Mouse (Mus musculus): ENCODE results near the gene Uck1. TPM values are rescaled to one million over a fixed set of nuclear protein-coding genes. Genes with fewer than 3 reads are reported as not detected.
A peak's percentile ranks its signal among the peaks of the same experiment; 100 is the strongest.

Uck1 gene
- 56.0 and 64.1 TPM in 2 replicates for polyA plus RNA-seq (2014; fragmentation: Nextera tagmentation; extraction: Ambion mirVana)

- Histone ChIP-seq H3K4me1 (replicated peaks; ENCODE audit: control insufficient read depth, insufficient read depth, low read length) (peaks cover 4% of the 10 kb centered on the region; the same call in 1 of the 2 replicates), H3K36me3 (ENCODE audit: control insufficient read depth, insufficient read depth, low read length) (0 out of 2 replicates have a peak, but pooled peaks cover 4% of the 10 kb centered on the region), H3K4me3 (ENCODE audit: low read depth, low read length) (peak within 1 kb of the TSS; percentile 85), H3K9ac (ENCODE audit: low read depth, low read length) (peak within 1 kb of the TSS; percentile 67), H3K9me3 (ENCODE audit: control insufficient read depth, low read length) (no peaks in the 10 kb centered on the region), H3K27me3 (ENCODE audit: control insufficient read depth, insufficient read depth, low read length) (no peaks in the 10 kb centered on the region), H3K4me2 (replicated peaks; ENCODE audit: low read depth, low read length) (peak within 1 kb of the TSS; percentile 78), H3K27ac (ENCODE audit: low read depth, low read length) (no peak within 1 kb of the TSS)
- DNase-seq (ENCODE audit: low spot score) (peak; percentile 93), ATAC-seq (ENCODE audit: low FRiP score) (peak; percentile 92)
- 1% methylated on average over 54 of the region's 59 CpGs for WGBS
Measured at GRCm38 (mm10) chr2:32259657-32260417, at the start of gene Uck1. Gene Uck1, minus strand, starts transcription at chr2:32260159.

GRCm38 (mm10) chr2:32308870-32309568 lies 49.1 kb upstream of the Uck1 start:
- DNase-seq (ENCODE audit: low spot score) (no peak), ATAC-seq (ENCODE audit: low FRiP score) (no peak)
- 85% methylated on average over 16 of the region's 16 CpGs for WGBS
- Histone ChIP-seq H3K4me3 (ENCODE audit: low read depth, low read length) (no peak overlapping the region), H3K27ac (ENCODE audit: low read depth, low read length) (no peak overlapping the region), H3K4me1 (replicated peaks; ENCODE audit: control insufficient read depth, insufficient read depth, low read length) (peaks cover 3% of the 10 kb centered on the region; the same call in 1 of the 2 replicates), H3K36me3 (ENCODE audit: control insufficient read depth, insufficient read depth, low read length) (peaks cover 11% of the 10 kb centered on the region; the same call in 1 of the 2 replicates), H3K9me3 (ENCODE audit: control insufficient read depth, low read length) (no peaks in the 10 kb centered on the region), H3K4me2 (replicated peaks; ENCODE audit: low read depth, low read length) (no peak overlapping the region), H3K27me3 (ENCODE audit: control insufficient read depth, insufficient read depth, low read length) (no peaks in the 10 kb centered on the region), H3K9ac (ENCODE audit: low read depth, low read length) (no peak overlapping the region)

GRCm38 (mm10) chr2:32307941-32308760 lies 48.2 kb upstream of the Uck1 start:
- no peak overlapping the region for H3K4me3 ChIP-seq (ENCODE audit: low read depth, low read length)
- H3K9me3 ChIP-seq (ENCODE audit: control insufficient read depth, low read length): no peaks in the 10 kb centered on the region
- H3K9ac ChIP-seq (ENCODE audit: low read depth, low read length): no peak overlapping the region
- H3K4me2 ChIP-seq (replicated peaks; ENCODE audit: low read depth, low read length): no peak overlapping the region
- no peaks in the 10 kb centered on the region for H3K27me3 ChIP-seq (ENCODE audit: control insufficient read depth, insufficient read depth, low read length)
- peaks cover 11% of the 10 kb centered on the region; the same call in 1 of the 2 replicates for H3K36me3 ChIP-seq (ENCODE audit: control insufficient read depth, insufficient read depth, low read length)
- H3K27ac ChIP-seq (ENCODE audit: low read depth, low read length): no peak overlapping the region
- 48% methylated on average over 8 of the region's 8 CpGs for WGBS
- ATAC-seq (ENCODE audit: low FRiP score) (no peak), DNase-seq (ENCODE audit: low spot score) (peak; percentile 84)
- peaks cover 3% of the 10 kb centered on the region; the same call in 1 of the 2 replicates for H3K4me1 ChIP-seq (replicated peaks; ENCODE audit: control insufficient read depth, insufficient read depth, low read length)

- H3K4me2 ChIP-seq (replicated peaks; ENCODE audit: low read depth, low read length): no peak overlapping the region
- H3K27ac ChIP-seq (ENCODE audit: low read depth, low read length): no peak overlapping the region
- ATAC-seq (ENCODE audit: low FRiP score) (no peak), DNase-seq (ENCODE audit: low spot score) (no peak)
- H3K9me3 ChIP-seq (ENCODE audit: control insufficient read depth, low read length): no peaks in the 10 kb centered on the region
- H3K36me3 ChIP-seq (ENCODE audit: control insufficient read depth, insufficient read depth, low read length): peaks cover 11% of the 10 kb centered on the region; the same call in 1 of the 2 replicates
- H3K4me1 ChIP-seq (replicated peaks; ENCODE audit: control insufficient read depth, insufficient read depth, low read length): peaks cover 3% of the 10 kb centered on the region; the same call in 1 of the 2 replicates
- H3K4me3 ChIP-seq (ENCODE audit: low read depth, low read length): no peak overlapping the region
- 95% methylated on average over 6 of the region's 6 CpGs for WGBS
- no peak overlapping the region for H3K9ac ChIP-seq (ENCODE audit: low read depth, low read length)
- H3K27me3 ChIP-seq (ENCODE audit: control insufficient read depth, insufficient read depth, low read length): no peaks in the 10 kb centered on the region
Measured at GRCm38 (mm10) chr2:32307247-32307798, 47.4 kb upstream of the Uck1 start.

GRCm38 (mm10) chr2:32306176-32306575 lies 46.2 kb upstream of the Uck1 start:
- Histone ChIP-seq H3K9me3 (ENCODE audit: control insufficient read depth, low read length) (no peaks in the 10 kb centered on the region), H3K4me3 (ENCODE audit: low read depth, low read length) (no peak overlapping the region), H3K9ac (ENCODE audit: low read depth, low read length) (no peak overlapping the region), H3K36me3 (ENCODE audit: control insufficient read depth, insufficient read depth, low read length) (peaks cover 11% of the 10 kb centered on the region; the same call in 1 of the 2 replicates), H3K4me2 (replicated peaks; ENCODE audit: low read depth, low read length) (no peak overlapping the region), H3K27me3 (ENCODE audit: control insufficient read depth, insufficient read depth, low read length) (no peaks in the 10 kb centered on the region), H3K4me1 (replicated peaks; ENCODE audit: control insufficient read depth, insufficient read depth, low read length) (no peaks in the 10 kb centered on the region), H3K27ac (ENCODE audit: low read depth, low read length) (no peak overlapping the region)
- DNase-seq (ENCODE audit: low spot score) (no peak), ATAC-seq (ENCODE audit: low FRiP score) (no peak)
- 84% methylated on average over 9 of the region's 9 CpGs for WGBS

- H3K36me3 ChIP-seq (ENCODE audit: control insufficient read depth, insufficient read depth, low read length): peaks cover 11% of the 10 kb centered on the region; the same call in 1 of the 2 replicates
Measured at GRCm38 (mm10) chr2:32305668-32306067, 45.7 kb upstream of the Uck1 start.

GRCm38 (mm10) chr2:32304145-32304832 lies 44.3 kb upstream of the Uck1 start:
- Histone ChIP-seq H3K27me3 (ENCODE audit: control insufficient read depth, insufficient read depth, low read length) (no peaks in the 10 kb centered on the region), H3K36me3 (ENCODE audit: control insufficient read depth, insufficient read depth, low read length) (peaks cover 11% of the 10 kb centered on the region; the same call in 1 of the 2 replicates), H3K9me3 (ENCODE audit: control insufficient read depth, low read length) (no peaks in the 10 kb centered on the region), H3K4me1 (replicated peaks; ENCODE audit: control insufficient read depth, insufficient read depth, low read length) (no peaks in the 10 kb centered on the region), H3K27ac (ENCODE audit: low read depth, low read length) (no peak overlapping the region), H3K9ac (ENCODE audit: low read depth, low read length) (no peak overlapping the region), H3K4me3 (ENCODE audit: low read depth, low read length) (no peak overlapping the region), H3K4me2 (replicated peaks; ENCODE audit: low read depth, low read length) (no peak overlapping the region)
- ATAC-seq (ENCODE audit: low FRiP score) (no peak), DNase-seq (ENCODE audit: low spot score) (peak; percentile 71)
- WGBS: 65% methylated on average over 8 of the region's 8 CpGs

More at GRCm38 (mm10) chr2:32305668-32306067, 45.7 kb upstream of the Uck1 start:
- Histone ChIP-seq H3K4me3 (ENCODE audit: low read depth, low read length) (no peak overlapping the region), H3K9me3 (ENCODE audit: control insufficient read depth, low read length) (no peaks in the 10 kb centered on the region), H3K27me3 (ENCODE audit: control insufficient read depth, insufficient read depth, low read length) (no peaks in the 10 kb centered on the region), H3K9ac (ENCODE audit: low read depth, low read length) (no peak overlapping the region), H3K27ac (ENCODE audit: low read depth, low read length) (no peak overlapping the region), H3K4me1 (replicated peaks; ENCODE audit: control insufficient read depth, insufficient read depth, low read length) (no peaks in the 10 kb centered on the region), H3K4me2 (replicated peaks; ENCODE audit: low read depth, low read length) (no peak overlapping the region)
- ATAC-seq (ENCODE audit: low FRiP score) (no peak), DNase-seq (ENCODE audit: low spot score) (no peak)
- WGBS: 92% methylated on average over 5 of the region's 5 CpGs
